Mouse (Mus musculus): ENCODE data around the gene Taar2.

The Taar2 gene

GRCm38 (mm10) chr10:23978901-23979705 lies 40.7 kb downstream of the Taar2 start:
- peak; percentile 38 for DNase-seq (ENCODE audit: extremely low read depth, insufficient read length, low spot score)

GRCm38 (mm10) chr10:23985546-23985945 lies 47.2 kb downstream of the Taar2 start, which contains the start of gene Taar6:
Gene Taar6 (minus strand): TSS chr10:23985646.
- DNase-seq (ENCODE audit: extremely low read depth, insufficient read length, low spot score) = no peak

- DNase-seq (ENCODE audit: extremely low read depth, insufficient read length, low spot score) = no peak
Measured at GRCm38 (mm10) chr10:23986419-23986818, 48.0 kb downstream of the Taar2 start.

All from 3134 (cell line).